20 mouse cellular contexts compared by ENCODE assay signal in genomic region chr14:67158867-67159266, GRCm38 (mm10).
DNase-seq lines count a peak whose midpoint lies in the region; ATAC-seq and TF ChIP-seq lines count a peak whose summit lies in the region.
"Had no signal": no experiment of that assay in that cellular context is flagged by ENCODE, and none has a peak within 500 bp of the region (broad histone marks: within the 10 kb centered on the region; RNA-seq: fewer than 3 reads in every experiment).

No protein-coding gene starts in this region.

- no peaks in the 10 kb centered on the region for H3K79me2 ChIP-seq in myocyte (ENCODE audit: control insufficient read depth, insufficient read depth)

- no peak overlapping the region for H3K9ac ChIP-seq in kidney, embryonic 15.5 days
- no peak overlapping the region for H3K9ac ChIP-seq in intestine, embryonic 15.5 days
- no peak overlapping the region for H3K9ac ChIP-seq in stomach, embryonic 16.5 days (ENCODE audit: low read length)
- H3K9ac ChIP-seq: forebrain, embryonic 13.5 days; forebrain, postnatal 0 days; hindbrain, embryonic 13.5 days had no signal

- no peak; the same call in 1 of the 2 replicates for ATAC-seq in kidney, embryonic 15.5 days (replicated peaks; ENCODE audit: low FRiP score)
- ATAC-seq in intestine, embryonic 15.5 days = peak; percentile 71
- ATAC-seq in stomach, embryonic 16.5 days (ENCODE audit: insufficient read depth, low FRiP score) = peak; percentile 83; the same call in 1 of the 2 replicates
- ATAC-seq: activated CD4-positive, CD25-positive, alpha-beta regulatory T cell, adult 4 months; forebrain, embryonic 13.5 days; forebrain, postnatal 0 days had no signal

- no peak overlapping the region for H3ac ChIP-seq in myocyte (ENCODE audit: control insufficient read depth, insufficient read length)

- H3K4me3 ChIP-seq in kidney, embryonic 15.5 days (replicated peaks) = no peak overlapping the region
- no peak overlapping the region for H3K4me3 ChIP-seq in kidney, adult 2 months (ENCODE audit: insufficient read depth, low read depth, low read length)
- no peak overlapping the region for H3K4me3 ChIP-seq in intestine, embryonic 15.5 days (replicated peaks)
- no peak overlapping the region for H3K4me3 ChIP-seq in myocyte
- no peak overlapping the region for H3K4me3 ChIP-seq in stomach, embryonic 16.5 days (replicated peaks; ENCODE audit: low read length)
- H3K4me3 ChIP-seq in lung, adult 2 months (replicated peaks; ENCODE audit: extremely low read depth, low read depth, low read length) = no peak overlapping the region
- H3K4me3 ChIP-seq: embryonic facial prominence, embryonic 10.5 days; forebrain, embryonic 13.5 days; gastrocnemius, adult 2 months; hindbrain, embryonic 13.5 days had no signal

- H3K4me1 ChIP-seq in kidney, embryonic 15.5 days = peaks cover 19% of the 10 kb centered on the region
- no peaks in the 10 kb centered on the region for H3K4me1 ChIP-seq in kidney, adult 2 months (ENCODE audit: control insufficient read depth, insufficient read depth, low read length)
- H3K4me1 ChIP-seq in intestine, embryonic 15.5 days (replicated peaks) = no peaks in the 10 kb centered on the region
- H3K4me1 ChIP-seq in stomach, embryonic 16.5 days (ENCODE audit: control insufficient read depth, insufficient read depth, low read length) = peaks cover 5% of the 10 kb centered on the region; the same call in 1 of the 2 replicates
- no peaks in the 10 kb centered on the region for H3K4me1 ChIP-seq in lung, adult 2 months (ENCODE audit: control insufficient read depth, insufficient read depth, low read length)

- no peaks in the 10 kb centered on the region for H3K9me3 ChIP-seq in kidney, embryonic 15.5 days (replicated peaks)
- H3K9me3 ChIP-seq in intestine, embryonic 15.5 days = no peaks in the 10 kb centered on the region
- no peaks in the 10 kb centered on the region for H3K9me3 ChIP-seq in stomach, embryonic 16.5 days (replicated peaks; ENCODE audit: control insufficient read depth, low read length)
- H3K9me3 ChIP-seq: embryonic facial prominence, embryonic 10.5 days; forebrain, embryonic 13.5 days; hindbrain, embryonic 13.5 days had no signal

- 58% methylated on average over 9 of the region's 9 CpGs for WGBS in kidney, embryonic 15.5 days
- 51% methylated on average over 9 of the region's 9 CpGs for WGBS in kidney, adult 2 months
- 60% methylated on average over 9 of the region's 9 CpGs for WGBS in intestine, embryonic 15.5 days
- 59% methylated on average over 9 of the region's 9 CpGs for WGBS in stomach, embryonic 16.5 days
- 49% methylated on average over 9 of the region's 9 CpGs for WGBS in lung, adult 2 months

- H3K4me2 ChIP-seq in kidney, embryonic 15.5 days = no peak overlapping the region
- no peak overlapping the region for H3K4me2 ChIP-seq in intestine, embryonic 15.5 days (replicated peaks)
- H3K4me2 ChIP-seq in myocyte (ENCODE audit: low read depth) = peak overlapping the region; percentile 34
- no peak overlapping the region for H3K4me2 ChIP-seq in stomach, embryonic 16.5 days (ENCODE audit: low read depth, low read length)
- H3K4me2 ChIP-seq: forebrain, embryonic 13.5 days; hindbrain, embryonic 13.5 days had no signal

- no peak for TF ChIP-seq POLR2A in kidney, adult 2 months (IDR thresholded peaks at IDR 0.05; ENCODE audit: low read depth, low read length)
- no peak for TF ChIP-seq POLR2A in myocyte (IDR thresholded peaks at IDR 0.05; ENCODE audit: insufficient read length, low read depth)
- TF ChIP-seq POLR2A in lung, adult 2 months (IDR thresholded peaks at IDR 0.05; ENCODE audit: borderline replicate concordance, extremely low read depth, low read depth, low read length) = no peak

- H3K36me3 ChIP-seq in kidney, embryonic 15.5 days = no peaks in the 10 kb centered on the region
- no peaks in the 10 kb centered on the region for H3K36me3 ChIP-seq in kidney, adult 2 months (ENCODE audit: control insufficient read depth, insufficient read depth, low read length)
- no peaks in the 10 kb centered on the region for H3K36me3 ChIP-seq in intestine, embryonic 15.5 days
- no peaks in the 10 kb centered on the region for H3K36me3 ChIP-seq in myocyte (ENCODE audit: control insufficient read depth, insufficient read depth)
- no peaks in the 10 kb centered on the region for H3K36me3 ChIP-seq in stomach, embryonic 16.5 days (ENCODE audit: control insufficient read depth, insufficient read depth, low read length)
- H3K36me3 ChIP-seq: embryonic facial prominence, embryonic 10.5 days; hindbrain, embryonic 13.5 days had no signal

- DNase-seq in kidney, adult 2 months = no peak
- DNase-seq in layer of hippocampus, postnatal 25 days (ENCODE audit: extremely low spot score in 1 of 2, low spot score in 1 of 2) = no peak
- DNase-seq in c-Kit-positive CD71-positive TER-119-positive erythroid progenitor cells, embryonic 14.5 days (ENCODE audit: low spot score) = no peak
- no peak for DNase-seq in lung, adult 2 months
- DNase-seq: adrenal gland, postnatal 14 days; cerebellum, adult 18-20 months; cerebellum, postnatal 10 days; forebrain, postnatal 0 days; gastrocnemius, adult 2 months; gastrocnemius, postnatal 25 days; heart, postnatal 10 days; heart, postnatal 4 days had no signal

- TF ChIP-seq CTCF in kidney, adult 2 months (conservative IDR thresholded peaks at IDR 0.05; ENCODE audit: insufficient read depth, insufficient read length, low read depth, low read length) = no peak
- TF ChIP-seq CTCF in lung, adult 2 months (IDR thresholded peaks at IDR 0.05; ENCODE audit: insufficient read depth, low read length) = no peak

- H3K27me3 ChIP-seq in kidney, embryonic 15.5 days = no peaks in the 10 kb centered on the region
- no peaks in the 10 kb centered on the region for H3K27me3 ChIP-seq in kidney, adult 2 months (replicated peaks; ENCODE audit: control insufficient read depth, insufficient read depth, low read length)
- no peaks in the 10 kb centered on the region for H3K27me3 ChIP-seq in intestine, embryonic 15.5 days (replicated peaks)
- no peaks in the 10 kb centered on the region for H3K27me3 ChIP-seq in myocyte (ENCODE audit: control insufficient read depth, insufficient read depth, insufficient read length)
- H3K27me3 ChIP-seq in stomach, embryonic 16.5 days (ENCODE audit: control insufficient read depth, insufficient read depth, low read length) = no peaks in the 10 kb centered on the region
- H3K27me3 ChIP-seq: forebrain, embryonic 13.5 days; hindbrain, embryonic 13.5 days had no signal

- H3K27ac ChIP-seq in kidney, embryonic 15.5 days = 0 out of 2 replicates have a peak overlapping the region, but pooled peaks have one; percentile 22
- no peak overlapping the region for H3K27ac ChIP-seq in kidney, adult 2 months (ENCODE audit: insufficient read depth, low read depth, low read length)
- no peak overlapping the region for H3K27ac ChIP-seq in intestine, embryonic 15.5 days
- peak overlapping the region; percentile 44 for H3K27ac ChIP-seq in stomach, embryonic 16.5 days (ENCODE audit: low read length)
- H3K27ac ChIP-seq: embryonic facial prominence, embryonic 10.5 days; forebrain, embryonic 13.5 days; gastrocnemius, adult 2 months; hindbrain, embryonic 13.5 days had no signal

TF ChIP-seq in myocyte, 11 proteins besides CTCF, POLR2A, EP300 and RAD21:
- TF ChIP-seq POLR2AphosphoS2 (IDR thresholded peaks at IDR 0.05; ENCODE audit: insufficient read length, low read depth) (no peak), REST (IDR thresholded peaks at IDR 0.05; ENCODE audit: insufficient read depth, insufficient read length) (no peak), E2F4 (IDR thresholded peaks at IDR 0.05; ENCODE audit: insufficient read depth) (no peak), CEBPB (IDR thresholded peaks at IDR 0.05; ENCODE audit: insufficient read depth, poor library complexity, severe bottlenecking) (no peak), TCF12 (IDR thresholded peaks at IDR 0.05; ENCODE audit: insufficient read depth, poor library complexity, severe bottlenecking) (no peak), USF1 (IDR thresholded peaks at IDR 0.05; ENCODE audit: low read depth) (no peak), TCF3 (IDR thresholded peaks at IDR 0.05; ENCODE audit: insufficient read length, low read depth) (no peak), MAX (IDR thresholded peaks at IDR 0.05; ENCODE audit: low read depth) (no peak), MYOG (IDR thresholded peaks at IDR 0.05; ENCODE audit: control insufficient read depth in 1 of 3, insufficient read depth in 1 of 3, insufficient read length in 2 of 3, low read depth in 2 of 3) (no peak), SRF (IDR thresholded peaks at IDR 0.05; ENCODE audit: control insufficient read depth, insufficient read length, low read depth) (no peak), MYOD1 (IDR thresholded peaks at IDR 0.05; ENCODE audit: control insufficient read depth in 1 of 3, insufficient read length in 2 of 3, low read depth in 2 of 3) (no peak)

Comparison
In these comparisons a context has a peak if more than half of its experiments do, and no peak if none do; other contexts are left out.
1. H3K27ac ChIP-seq: peak in kidney, embryonic 15.5 days (single experiment) and stomach, embryonic 16.5 days (single experiment); none in kidney, adult 2 months (single experiment) and intestine, embryonic 15.5 days (single experiment).